Mouse (Mus musculus): ENCODE results near the gene Mtfr2.

DNA sequence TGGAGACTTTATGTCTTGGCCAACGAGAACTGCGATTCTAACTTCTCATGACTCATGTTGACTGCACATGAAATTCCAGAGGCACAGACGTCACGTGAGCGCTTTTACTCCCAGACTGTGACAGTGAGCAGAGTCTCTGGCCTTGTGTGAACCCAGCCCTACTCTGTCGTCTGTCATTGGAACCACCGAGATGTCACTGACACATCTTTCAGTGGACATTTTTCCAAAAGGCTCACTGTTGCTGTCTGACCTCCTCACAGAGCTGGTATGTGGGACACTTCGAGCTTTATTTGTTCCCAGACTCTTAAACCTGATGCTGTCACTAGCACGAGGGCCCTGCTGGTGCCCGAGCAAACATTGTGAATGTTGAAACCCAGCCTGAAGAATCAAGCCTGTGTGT is 61.6 kb downstream of the Mtfr2 start:
- TF ChIP-seq POLR2A (IDR thresholded peaks at IDR 0.05; ENCODE audit: low read depth, low read length) (no peak), CTCF (conservative IDR thresholded peaks at IDR 0.05; ENCODE audit: insufficient read depth, insufficient read length, low read depth, low read length) (no peak)

All from kidney, adult 2 months (tissue).